Mouse (Mus musculus) kidney, postnatal 10 days (tissue): ENCODE measurements at regions not wholly inside any gene's neighbourhood (a gene's known extent, or its start where the extent isn't known, plus 50 kb on each side); places are given as distances from the start of the nearest gene placed in this dataset.
A peak's percentile ranks its signal among the peaks of the same experiment; 100 is the strongest.

ENCODE experiments used
- DNase-seq: peaks from one replicate; pipeline ENCODE4 v3.0.0; 2021; ENCODE audit warnings: mixed read lengths

DNA sequence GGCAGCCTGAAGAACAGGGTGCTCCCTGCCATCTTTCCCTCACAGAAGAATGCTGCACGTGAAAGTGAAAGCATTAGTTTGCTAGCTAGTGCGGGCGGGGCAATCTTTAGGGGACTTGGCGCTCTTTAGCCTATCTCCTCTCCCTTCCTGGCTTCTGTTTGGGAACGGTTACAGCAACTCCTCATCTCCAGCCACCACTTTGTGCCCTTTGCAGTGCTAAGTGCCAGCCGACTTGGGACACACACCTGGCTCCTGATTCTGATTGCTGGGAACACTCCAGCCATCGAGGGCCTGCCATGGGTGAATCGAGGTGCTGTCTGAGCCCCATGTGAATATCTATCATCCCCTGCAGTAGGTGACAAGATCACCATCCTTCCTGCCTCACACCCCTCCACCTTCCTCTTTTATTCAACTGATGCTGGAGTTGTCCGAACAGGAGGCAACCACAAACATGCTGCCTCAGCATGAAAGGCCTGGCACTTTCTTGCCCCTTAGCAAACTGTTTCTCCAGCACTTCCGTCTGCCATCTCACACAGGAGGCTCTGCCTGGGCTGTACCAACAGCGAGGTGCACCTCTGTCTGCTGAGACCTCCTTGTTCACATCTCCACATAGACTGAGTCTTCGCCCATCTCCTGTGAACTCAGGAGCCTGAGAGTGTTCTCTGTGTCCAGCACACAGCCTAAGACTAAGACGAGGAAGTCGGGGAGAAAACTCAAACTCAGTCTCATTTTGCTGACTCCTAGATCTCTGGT is 66.2 kb upstream of the Glrp1 start:
- DNase-seq = peak; percentile 30

GRCm38 (mm10) chr1:88575291-88575690 is 65.4 kb upstream of the Glrp1 start:
- no peak for DNase-seq

DNA sequence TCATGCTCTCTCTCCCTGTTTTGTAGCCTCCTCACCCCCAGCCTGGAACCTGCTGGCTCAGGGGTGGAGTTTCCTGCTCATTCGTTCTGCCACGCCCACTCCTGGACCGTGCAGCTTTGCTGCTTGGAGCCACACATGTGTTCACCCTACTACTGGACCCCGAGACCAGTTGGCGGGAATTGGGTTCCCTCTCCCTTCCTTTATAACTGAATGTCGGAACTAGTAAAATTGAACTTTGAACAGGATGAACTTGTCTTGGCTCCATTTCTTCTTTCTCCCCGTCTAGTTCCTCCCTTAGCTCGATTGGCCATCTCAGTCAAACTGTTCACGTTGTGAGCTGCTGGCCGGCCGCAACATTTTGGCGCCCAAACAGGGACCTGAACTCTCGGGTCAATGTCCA is 62.3 kb upstream of the Glrp1 start:
- no peak for DNase-seq

- no peak for DNase-seq
Observed at GRCm38 (mm10) chr1:88568447-88569053, 58.7 kb upstream of the Glrp1 start.

DNA sequence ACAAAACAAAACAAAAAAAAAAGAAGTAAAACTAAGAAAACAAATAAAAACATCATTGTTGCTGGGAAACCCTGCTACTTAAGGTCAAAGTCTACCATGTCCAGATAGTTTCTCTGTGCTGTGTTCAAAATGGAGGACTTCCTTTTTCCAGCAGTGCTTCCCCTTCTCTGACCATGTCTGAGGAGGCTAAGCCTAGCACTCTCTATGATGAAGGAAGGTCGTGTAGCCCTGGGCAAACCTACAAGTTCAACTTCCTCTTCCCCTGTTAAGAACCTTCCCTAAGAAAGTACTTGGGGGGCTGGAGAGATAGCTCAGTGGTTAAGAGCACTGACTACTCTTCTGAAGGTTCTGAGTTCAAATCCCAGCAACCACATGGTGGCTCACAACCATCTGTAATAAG is 57.3 kb upstream of the Glrp1 start:
- no peak for DNase-seq

GRCm38 (mm10) chr1:88566426-88566825 is 56.6 kb upstream of the Glrp1 start:
- no peak for DNase-seq

DNA sequence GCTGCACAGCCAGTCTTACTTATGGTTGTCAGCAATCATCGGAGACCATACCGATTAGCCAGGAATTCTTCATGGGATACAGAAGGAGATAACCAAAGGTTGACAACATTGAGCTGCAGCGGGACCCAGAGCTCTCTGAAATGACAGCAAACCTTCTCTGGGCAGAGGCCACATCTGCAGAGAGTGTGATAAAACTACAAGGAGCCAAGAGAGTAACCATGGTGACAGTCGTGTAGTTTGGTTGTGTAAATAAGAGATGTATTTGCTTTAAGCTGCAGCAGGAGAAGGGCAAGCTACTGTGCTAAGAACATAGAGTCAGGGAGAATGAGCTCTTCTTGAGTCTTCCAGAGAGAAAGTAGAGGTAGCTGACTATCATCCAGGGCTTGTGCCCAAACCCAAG is 55.0 kb upstream of the Glrp1 start:
- DNase-seq = no peak

GRCm38 (mm10) chr1:88562361-88562760 is 52.5 kb upstream of the Glrp1 start:
- DNase-seq = peak; percentile 93

DNA sequence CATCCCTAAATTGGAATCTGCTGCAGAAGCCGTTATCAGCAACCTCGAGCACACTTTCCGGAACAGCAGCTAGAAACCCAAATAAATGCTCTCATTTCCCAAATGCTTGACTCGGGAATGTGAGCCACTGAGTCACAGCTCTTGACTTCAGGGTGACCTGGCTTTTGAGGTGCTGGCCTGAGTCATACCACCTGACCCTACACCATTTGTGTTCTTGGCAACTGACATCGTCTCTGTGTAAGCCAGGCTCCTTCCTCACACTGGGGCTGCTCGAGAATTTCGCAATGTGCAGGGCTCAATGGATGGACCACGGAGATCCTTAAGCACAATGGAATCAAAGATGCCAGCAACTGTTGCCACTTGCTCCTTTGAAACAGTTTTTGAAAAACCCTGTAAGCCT is 50.9 kb upstream of the Glrp1 start:
- no peak for DNase-seq
